Mouse (Mus musculus): ENCODE measurements around the gene B230118H07Rik. TPM values are rescaled to one million over a fixed set of nuclear protein-coding genes. Genes with fewer than 3 reads are reported as not detected.

B230118H07Rik gene
- total and polyA plus RNA-seq, 3 experiments: 5.0 to 12.6 (median 9.7) TPM

DNA sequence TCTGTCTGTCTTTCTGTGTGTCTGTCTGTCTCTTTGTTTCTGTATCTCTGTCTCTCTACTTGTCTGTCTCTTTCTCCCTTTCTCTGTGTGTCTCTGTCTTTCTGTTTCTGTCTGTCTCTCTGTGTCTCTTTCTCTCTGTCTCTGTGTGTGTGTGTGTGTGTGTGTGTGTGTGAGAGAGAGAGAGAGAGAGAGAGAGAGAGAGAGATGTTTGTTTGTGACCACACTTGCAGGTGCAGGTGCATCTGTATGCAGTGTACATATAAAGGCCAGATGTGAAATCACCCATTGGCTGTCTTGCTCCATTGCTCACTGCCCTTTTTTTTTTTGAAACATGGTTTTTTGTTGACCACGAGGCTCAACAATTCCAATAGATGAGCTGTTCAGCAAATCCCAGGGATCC, 1.1 kb upstream of the B230118H07Rik start:
- dilution Hi-C loops (cut with MboI; ENCODE audit: extremely low pct_ligation_motif_present, extremely low pct_unique_long_range_greater_than_20kb, low sequenced_read_pairs): no loop called here
- in situ Hi-C loops (cut with MboI; ENCODE audit: low pct_ligation_motif_present, low pct_unique_long_range_greater_than_20kb, low sequenced_read_pairs): no loop called here
- no peaks in the 10 kb centered on the region for H3K79me2 ChIP-seq (replicated peaks; ENCODE audit: control insufficient read depth, extremely low read depth, insufficient read depth, poor library complexity, severe bottlenecking)
- H3K4me2 ChIP-seq (ENCODE audit: insufficient read depth, low read depth, poor library complexity, severe bottlenecking): no peak overlapping the region
- no peaks in the 10 kb centered on the region for H3K9me3 ChIP-seq (replicated peaks; ENCODE audit: low read length)
- no peak for TF ChIP-seq HCFC1 (IDR thresholded peaks at IDR 0.05; ENCODE audit: low read depth, low read length)
- no peak for TF ChIP-seq MXI1 (IDR thresholded peaks at IDR 0.05; ENCODE audit: low read depth, low read length)
- no peak for TF ChIP-seq NRF1 (IDR thresholded peaks at IDR 0.05; ENCODE audit: low read depth, low read length)
- no peak for TF ChIP-seq RAD21 (IDR thresholded peaks at IDR 0.05; ENCODE audit: low read depth, low read length)
- TF ChIP-seq ZKSCAN1 (IDR thresholded peaks at IDR 0.05; ENCODE audit: borderline replicate concordance, low read depth, low read length): no peak
- no peak for TF ChIP-seq EP300 (IDR thresholded peaks at IDR 0.05; ENCODE audit: low read length)
- TF ChIP-seq USF2 (conservative IDR thresholded peaks at IDR 0.05; ENCODE audit: low read depth, low read length): no peak
- H3K36me3 ChIP-seq (replicated peaks in 1 of 2; ENCODE audit: control insufficient read depth in 1 of 2, insufficient read depth in 1 of 2, low read length in 1 of 2): no peaks in the 10 kb centered on the region
- no peak overlapping the region for H3K27ac ChIP-seq (ENCODE audit: insufficient read depth, low read depth)
- H3K9ac ChIP-seq (ENCODE audit: insufficient read depth, low read depth): no peak overlapping the region
- no peaks in the 10 kb centered on the region for H3K4me1 ChIP-seq (ENCODE audit: control insufficient read depth in 1 of 2, insufficient read depth in 2 of 2)
- DNase-seq (ENCODE audit: extremely low read depth): no peak
- peaks cover 51% of the 10 kb centered on the region for H3K27me3 ChIP-seq (replicated peaks)
- H3K4me3 ChIP-seq (replicated peaks in 1 of 3; ENCODE audit: low read depth in 2 of 3, low read length in 2 of 3, poor library complexity in 1 of 3): no peak overlapping the region

DNA sequence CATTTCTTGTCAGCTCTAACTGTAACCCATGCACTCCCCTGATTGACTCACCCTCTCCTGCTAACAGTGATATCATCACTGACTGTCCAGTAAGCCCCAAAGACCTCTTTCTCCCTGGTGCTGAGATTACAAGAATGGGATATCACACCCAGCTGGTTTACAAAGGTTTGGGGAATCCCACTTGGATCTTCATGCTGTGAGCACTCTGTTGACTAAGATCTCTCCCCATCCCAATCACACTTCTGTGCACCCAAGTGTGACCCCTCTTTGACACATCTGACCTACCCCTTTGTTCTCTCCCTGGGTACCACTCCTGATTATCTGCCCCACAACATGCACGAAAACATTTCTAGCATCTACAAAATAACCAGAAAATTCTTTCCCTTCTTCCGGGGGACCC, 971 bp downstream of the B230118H07Rik start:
- H3K79me2 ChIP-seq (replicated peaks; ENCODE audit: control insufficient read depth, extremely low read depth, insufficient read depth, poor library complexity, severe bottlenecking): no peaks in the 10 kb centered on the region
- H3K4me3 ChIP-seq (replicated peaks in 1 of 3; ENCODE audit: low read depth in 2 of 3, low read length in 2 of 3, poor library complexity in 1 of 3): no peak overlapping the region
- H3K4me1 ChIP-seq (ENCODE audit: control insufficient read depth in 1 of 2, insufficient read depth in 2 of 2): peaks cover 6 to 8% of the 10 kb centered on the region in 2 experiments
- H3K4me2 ChIP-seq (ENCODE audit: insufficient read depth, low read depth, poor library complexity, severe bottlenecking): no peak overlapping the region
- H3K9me3 ChIP-seq (replicated peaks; ENCODE audit: low read length): no peaks in the 10 kb centered on the region
- no peaks in the 10 kb centered on the region for H3K36me3 ChIP-seq (replicated peaks in 1 of 2; ENCODE audit: control insufficient read depth in 1 of 2, insufficient read depth in 1 of 2, low read length in 1 of 2)
- TF ChIP-seq MAFK (IDR thresholded peaks at IDR 0.05; ENCODE audit: insufficient replicate concordance, low read length) (no peak), POLR2A (IDR thresholded peaks at IDR 0.05; ENCODE audit: low read depth, low read length) (no peak), SIN3A (IDR thresholded peaks at IDR 0.05; ENCODE audit: low read length) (no peak), IRF4 (IDR thresholded peaks at IDR 0.05; ENCODE audit: low read depth, low read length) (no peak)
- no peak overlapping the region for H3K27ac ChIP-seq (ENCODE audit: insufficient read depth, low read depth)
- dilution Hi-C loops (cut with MboI; ENCODE audit: extremely low pct_ligation_motif_present, extremely low pct_unique_long_range_greater_than_20kb, low sequenced_read_pairs) (no loop called here), in situ Hi-C loops (cut with MboI; ENCODE audit: low pct_ligation_motif_present, low pct_unique_long_range_greater_than_20kb, low sequenced_read_pairs) (no loop called here)
- DNase-seq (ENCODE audit: extremely low read depth): no peak
- H3K9ac ChIP-seq (ENCODE audit: insufficient read depth, low read depth): no peak overlapping the region
- H3K27me3 ChIP-seq (replicated peaks): peaks cover 50% of the 10 kb centered on the region

DNA sequence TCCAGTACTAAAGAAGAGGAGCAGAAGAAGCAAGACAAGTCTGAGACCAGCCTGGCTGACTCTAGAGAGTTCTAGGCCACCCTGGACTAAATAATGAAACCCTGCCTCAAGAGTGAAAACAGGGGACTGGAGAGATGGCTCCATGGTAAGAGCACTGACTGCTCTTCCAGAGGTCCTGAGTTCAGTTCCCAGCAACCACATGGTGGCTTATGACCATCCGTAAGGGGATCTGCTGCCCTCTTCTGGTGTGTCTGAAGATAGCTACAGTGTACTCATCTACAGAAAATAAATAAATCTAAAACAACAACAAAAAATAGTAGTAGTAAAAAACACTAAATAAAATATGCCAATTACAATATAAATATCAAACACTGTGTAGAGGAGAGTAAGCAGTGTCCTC, 3.5 kb downstream of the B230118H07Rik start:
- H3K36me3 ChIP-seq (replicated peaks in 1 of 2; ENCODE audit: control insufficient read depth in 1 of 2, insufficient read depth in 1 of 2, low read length in 1 of 2): no peaks in the 10 kb centered on the region
- in situ Hi-C loops (cut with MboI; ENCODE audit: low pct_ligation_motif_present, low pct_unique_long_range_greater_than_20kb, low sequenced_read_pairs): no loop called here
- H3K27ac ChIP-seq (ENCODE audit: insufficient read depth, low read depth): no peak overlapping the region
- H3K27me3 ChIP-seq (replicated peaks): peaks cover 46% of the 10 kb centered on the region
- no peak overlapping the region for H3K4me2 ChIP-seq (ENCODE audit: insufficient read depth, low read depth, poor library complexity, severe bottlenecking)
- TF ChIP-seq POLR2A (IDR thresholded peaks at IDR 0.05; ENCODE audit: low read depth, low read length): no peak
- no peak for TF ChIP-seq MYC (IDR thresholded peaks at IDR 0.05; ENCODE audit: low read depth, low read length)
- peak in 1 of 2 experiments; percentile 18; a peak in 1 of 4 replicates for TF ChIP-seq CTCF (conservative IDR thresholded peaks at IDR 0.05 in 1 of 2, IDR thresholded peaks at IDR 0.05 in 1 of 2; ENCODE audit: low read depth in 2 of 2, low read length in 2 of 2)
- no peaks in the 10 kb centered on the region for H3K9me3 ChIP-seq (replicated peaks; ENCODE audit: low read length)
- H3K9ac ChIP-seq (ENCODE audit: insufficient read depth, low read depth): no peak overlapping the region
- dilution Hi-C loops (cut with MboI; ENCODE audit: extremely low pct_ligation_motif_present, extremely low pct_unique_long_range_greater_than_20kb, low sequenced_read_pairs): no loop called here
- H3K4me3 ChIP-seq (replicated peaks in 1 of 3; ENCODE audit: low read depth in 2 of 3, low read length in 2 of 3, poor library complexity in 1 of 3): no peak overlapping the region
- DNase-seq (ENCODE audit: extremely low read depth): no peak
- H3K79me2 ChIP-seq (replicated peaks; ENCODE audit: control insufficient read depth, extremely low read depth, insufficient read depth, poor library complexity, severe bottlenecking): no peaks in the 10 kb centered on the region
- peaks cover 6 to 12% of the 10 kb centered on the region in 2 experiments for H3K4me1 ChIP-seq (ENCODE audit: control insufficient read depth in 1 of 2, insufficient read depth in 2 of 2)
